Mouse (Mus musculus) olfactory bulb, adult 2 months (tissue): ENCODE measurements around the gene Nsmce4a. TPM values are rescaled to one million over a fixed set of nuclear protein-coding genes. Genes with fewer than 3 reads are reported as not detected.
"Not testable (repeated sequence)": the region's sequence is repeated elsewhere in the genome, so short reads cannot be mapped to it uniquely, and the experiment has no call there.

ENCODE experiments used
- H3K27ac ChIP-seq: fragments of 200-500 bp; 2 replicates; pipeline ENCODE4 v1.5.1; 2012; ENCODE audit warnings: low read depth, low read length; ENCODE audit not compliant: insufficient read depth
- H3K4me1 ChIP-seq: fragments of 200-500 bp; 2 replicates; pipeline ENCODE4 v1.6.1; 2012; ENCODE audit warnings: low read length; ENCODE audit not compliant: control insufficient read depth, insufficient read depth
- H3K4me3 ChIP-seq: fragments of 200-500 bp; 2 replicates; pipeline ENCODE4 v1.5.1; 2012; ENCODE audit warnings: mild to moderate bottlenecking, low read depth, low read length, moderate library complexity; ENCODE audit not compliant: insufficient read depth
- CTCF ChIP-seq: fragments of 200-500 bp; IDR thresholded peaks from 2 replicates; pipeline ENCODE4 v1.5.1; 2012; ENCODE audit warnings: low read depth, mild to moderate bottlenecking, low read length, moderate library complexity; ENCODE audit not compliant: insufficient read depth
- POLR2A ChIP-seq: fragments of 200-500 bp; IDR thresholded peaks from 2 replicates; pipeline ENCODE4 v1.6.1; 2012; ENCODE audit warnings: mild to moderate bottlenecking, low read depth, low read length, moderate library complexity; ENCODE audit not compliant: insufficient read depth
- WGBS: fragments of 180-500 bp; shearing (Covaris S2); methylation state at CpG from one replicate; pipeline ENCODE4 v1.1.7; 2018; 5-methylcytosine and 5-hydroxymethylcytosine counted together
- polyA plus RNA-seq: library from polyadenylated mRNA; stranded (reverse); fragments of >200 nt; gene quantifications from 2 replicates; pipeline ENCODE4 v1.2.4, GENCODE M21; 2012; ENCODE audit warnings: low replicate concordance; ENCODE audit not compliant: missing spikeins, insufficient read depth, insufficient read length

The Nsmce4a gene
- polyA plus RNA-seq, 1 experiment, result not detected

GRCm38 (mm10) chr7:130546421-130546790 is 26.5 kb downstream of the Nsmce4a start:
- Histone ChIP-seq H3K27ac (peak overlapping the region; percentile 85), H3K4me1 (peaks cover 3% of the 10 kb centered on the region; the same call in 1 of the 2 replicates), H3K4me3 (peak overlapping the region; percentile 94)
- TF ChIP-seq POLR2A (no peak), CTCF (no peak)
- 2% methylated on average over 7 of the region's 7 CpGs for WGBS

- Histone ChIP-seq H3K27ac (peak overlapping the region; percentile 85; the same call in 1 of the 2 replicates), H3K4me3 (no peak overlapping the region), H3K4me1 (peaks cover 3% of the 10 kb centered on the region; the same call in 1 of the 2 replicates)
- no peak for TF ChIP-seq POLR2A
- no peak for TF ChIP-seq CTCF
- WGBS, result 29% methylated on average over 3 of the region's 3 CpGs
Measured at GRCm38 (mm10) chr7:130545893-130546292, 27.0 kb downstream of the Nsmce4a start.

- WGBS, result 85% methylated on average over 5 of the region's 5 CpGs
- no peak for TF ChIP-seq POLR2A
- no peak for TF ChIP-seq CTCF
- no peak overlapping the region for H3K27ac ChIP-seq
- peaks cover 3% of the 10 kb centered on the region; the same call in 1 of the 2 replicates for H3K4me1 ChIP-seq
- no peak overlapping the region for H3K4me3 ChIP-seq
Measured at GRCm38 (mm10) chr7:130545401-130545800, 27.5 kb downstream of the Nsmce4a start.

- Histone ChIP-seq H3K27ac (no peak overlapping the region), H3K4me1 (peaks cover 3% of the 10 kb centered on the region; the same call in 1 of the 2 replicates), H3K4me3 (no peak overlapping the region)
- WGBS, result 97% methylated on average over 4 of the region's 4 CpGs
- no peak for TF ChIP-seq CTCF
Measured at GRCm38 (mm10) chr7:130543181-130543580, 29.7 kb downstream of the Nsmce4a start.

GRCm38 (mm10) chr7:130540176-130540575 is 32.7 kb downstream of the Nsmce4a start:
- WGBS, result 75% methylated on average over 7 of the region's 7 CpGs
- Histone ChIP-seq H3K4me3 (no peak overlapping the region), H3K27ac (no peak overlapping the region), H3K4me1 (no peaks in the 10 kb centered on the region)
- TF ChIP-seq POLR2A (no peak), CTCF (no peak)

- TF ChIP-seq CTCF, result no peak
- no peak for TF ChIP-seq POLR2A
- WGBS, result 73% methylated on average over 4 of the region's 4 CpGs
- Histone ChIP-seq H3K4me3 (no peak overlapping the region), H3K27ac (no peak overlapping the region), H3K4me1 (peaks cover 3% of the 10 kb centered on the region; the same call in 1 of the 2 replicates)
Measured at GRCm38 (mm10) chr7:130537068-130537467, 35.9 kb downstream of the Nsmce4a start.

GRCm38 (mm10) chr7:130535174-130535573 is 37.7 kb downstream of the Nsmce4a start:
- WGBS, result 70% methylated on average over 4 of the region's 4 CpGs
- no peak overlapping the region for H3K27ac ChIP-seq
- no peak for TF ChIP-seq POLR2A
- TF ChIP-seq CTCF, result no peak
- H3K4me1 ChIP-seq, result peaks cover 3% of the 10 kb centered on the region; the same call in 1 of the 2 replicates
- H3K4me3 ChIP-seq, result no peak overlapping the region

- no peak overlapping the region for H3K27ac ChIP-seq
- peaks cover 3% of the 10 kb centered on the region; the same call in 1 of the 2 replicates for H3K4me1 ChIP-seq
- no peak for TF ChIP-seq POLR2A
- TF ChIP-seq CTCF, result peak; percentile 74
- 35% methylated on average over 24 of the region's 25 CpGs for WGBS
- no peak overlapping the region for H3K4me3 ChIP-seq
Measured at GRCm38 (mm10) chr7:130533316-130534260, 39.3 kb downstream of the Nsmce4a start.

GRCm38 (mm10) chr7:130531138-130531537 is 41.8 kb downstream of the Nsmce4a start:
- not testable (repeated sequence) for H3K27ac ChIP-seq, H3K4me1 ChIP-seq, H3K4me3 ChIP-seq
- 93% methylated on average over 15 of the region's 15 CpGs for WGBS

- WGBS, result 66% methylated on average over 9 of the region's 9 CpGs
- TF ChIP-seq CTCF, result no peak
- no peak for TF ChIP-seq POLR2A
- Histone ChIP-seq H3K4me3 (no peak overlapping the region), H3K4me1 (no peaks in the 10 kb centered on the region), H3K27ac (no peak overlapping the region)
Measured at GRCm38 (mm10) chr7:130527306-130527705, 45.6 kb downstream of the Nsmce4a start.
